Mouse (Mus musculus): ENCODE measurements around the gene Sdk1. TPM values are rescaled to one million over a fixed set of nuclear protein-coding genes. Genes with fewer than 3 reads are reported as not detected.

Sdk1 gene
- polyA plus RNA-seq, 1 experiment from 2014 or later = 1.1 TPM

- no peak overlapping the region for H3K4me2 ChIP-seq (ENCODE audit: low read length)
Measured at GRCm38 (mm10) chr5:141823823-141824330, 582.6 kb downstream of the Sdk1 start.

GRCm38 (mm10) chr5:141824739-141825379 lies 583.6 kb downstream of the Sdk1 start:
- Histone ChIP-seq H3K9ac (ENCODE audit: low read length) (no peak overlapping the region), H3K27me3 (replicated peaks; ENCODE audit: control insufficient read depth, insufficient read depth, low read length) (no peaks in the 10 kb centered on the region), H3K9me3 (replicated peaks; ENCODE audit: control insufficient read depth, low read length) (no peaks in the 10 kb centered on the region), H3K27ac (ENCODE audit: low read depth, low read length) (no peak overlapping the region), H3K4me1 (ENCODE audit: control insufficient read depth, insufficient read depth, low read length) (no peaks in the 10 kb centered on the region), H3K4me2 (ENCODE audit: low read length) (no peak overlapping the region), H3K4me3 (ENCODE audit: low read depth, low read length) (no peak overlapping the region), H3K36me3 (ENCODE audit: control insufficient read depth, insufficient read depth, low read length) (no peaks in the 10 kb centered on the region)
- DNase-seq (ENCODE audit: low spot score) (no peak), ATAC-seq (no peak)
- WGBS = 83% methylated on average over 16 of the region's 16 CpGs

More at GRCm38 (mm10) chr5:141823823-141824330, 582.6 kb downstream of the Sdk1 start:
- ATAC-seq = no peak
- H3K27ac ChIP-seq (ENCODE audit: low read depth, low read length) = no peak overlapping the region
- H3K4me1 ChIP-seq (ENCODE audit: control insufficient read depth, insufficient read depth, low read length) = no peaks in the 10 kb centered on the region
- H3K27me3 ChIP-seq (replicated peaks; ENCODE audit: control insufficient read depth, insufficient read depth, low read length) = no peaks in the 10 kb centered on the region
- no peaks in the 10 kb centered on the region for H3K36me3 ChIP-seq (ENCODE audit: control insufficient read depth, insufficient read depth, low read length)
- 88% methylated on average over 10 of the region's 10 CpGs for WGBS
- H3K4me3 ChIP-seq (ENCODE audit: low read depth, low read length) = no peak overlapping the region
- H3K9ac ChIP-seq (ENCODE audit: low read length) = no peak overlapping the region
- DNase-seq (ENCODE audit: low spot score) = no peak
- H3K9me3 ChIP-seq (replicated peaks; ENCODE audit: control insufficient read depth, low read length) = no peaks in the 10 kb centered on the region

- no peak overlapping the region for H3K9ac ChIP-seq (ENCODE audit: low read length)
- no peaks in the 10 kb centered on the region for H3K27me3 ChIP-seq (replicated peaks; ENCODE audit: control insufficient read depth, insufficient read depth, low read length)
- H3K4me1 ChIP-seq (ENCODE audit: control insufficient read depth, insufficient read depth, low read length) = peaks cover 20% of the 10 kb centered on the region
- H3K9me3 ChIP-seq (replicated peaks; ENCODE audit: control insufficient read depth, low read length) = no peaks in the 10 kb centered on the region
- DNase-seq (ENCODE audit: low spot score) = peak; percentile 29
- no peak overlapping the region for H3K4me2 ChIP-seq (ENCODE audit: low read length)
- H3K36me3 ChIP-seq (ENCODE audit: control insufficient read depth, insufficient read depth, low read length) = no peaks in the 10 kb centered on the region
- ATAC-seq = no peak
- WGBS = 34% methylated on average over 6 of the region's 6 CpGs
- no peak overlapping the region for H3K27ac ChIP-seq (ENCODE audit: low read depth, low read length)
- H3K4me3 ChIP-seq (ENCODE audit: low read depth, low read length) = no peak overlapping the region
Measured at GRCm38 (mm10) chr5:141835566-141835965, 594.3 kb downstream of the Sdk1 start.

- no peak overlapping the region for H3K4me3 ChIP-seq (ENCODE audit: low read depth, low read length)
- no peak overlapping the region for H3K4me2 ChIP-seq (ENCODE audit: low read length)
- no peak overlapping the region for H3K27ac ChIP-seq (ENCODE audit: low read depth, low read length)
- peaks cover 20% of the 10 kb centered on the region for H3K4me1 ChIP-seq (ENCODE audit: control insufficient read depth, insufficient read depth, low read length)
- 28% methylated on average over 8 of the region's 8 CpGs for WGBS
- no peaks in the 10 kb centered on the region for H3K36me3 ChIP-seq (ENCODE audit: control insufficient read depth, insufficient read depth, low read length)
- no peak overlapping the region for H3K9ac ChIP-seq (ENCODE audit: low read length)
- ATAC-seq (no peak), DNase-seq (ENCODE audit: low spot score) (peak; percentile 73)
- no peaks in the 10 kb centered on the region for H3K9me3 ChIP-seq (replicated peaks; ENCODE audit: control insufficient read depth, low read length)
- H3K27me3 ChIP-seq (replicated peaks; ENCODE audit: control insufficient read depth, insufficient read depth, low read length) = no peaks in the 10 kb centered on the region
Measured at GRCm38 (mm10) chr5:141836892-141837455, 595.7 kb downstream of the Sdk1 start.

- Histone ChIP-seq H3K4me1 (ENCODE audit: control insufficient read depth, insufficient read depth, low read length) (no peaks in the 10 kb centered on the region), H3K4me3 (ENCODE audit: low read depth, low read length) (no peak overlapping the region), H3K9me3 (replicated peaks; ENCODE audit: control insufficient read depth, low read length) (no peaks in the 10 kb centered on the region), H3K4me2 (ENCODE audit: low read length) (no peak overlapping the region), H3K36me3 (ENCODE audit: control insufficient read depth, insufficient read depth, low read length) (no peaks in the 10 kb centered on the region), H3K27ac (ENCODE audit: low read depth, low read length) (no peak overlapping the region), H3K9ac (ENCODE audit: low read length) (no peak overlapping the region), H3K27me3 (replicated peaks; ENCODE audit: control insufficient read depth, insufficient read depth, low read length) (no peaks in the 10 kb centered on the region)
- no peak for ATAC-seq
- WGBS = 87% methylated on average over 4 of the region's 4 CpGs
- no peak for DNase-seq (ENCODE audit: low spot score)
Measured at GRCm38 (mm10) chr5:141844701-141845100, 603.4 kb downstream of the Sdk1 start.

GRCm38 (mm10) chr5:141847686-141848085 lies 606.4 kb downstream of the Sdk1 start:
- WGBS = 94% methylated on average over 4 of the region's 4 CpGs
- Histone ChIP-seq H3K27me3 (replicated peaks; ENCODE audit: control insufficient read depth, insufficient read depth, low read length) (no peaks in the 10 kb centered on the region), H3K36me3 (ENCODE audit: control insufficient read depth, insufficient read depth, low read length) (no peaks in the 10 kb centered on the region)

GRCm38 (mm10) chr5:141852175-141852574 lies 610.9 kb downstream of the Sdk1 start:
- ATAC-seq (no peak), DNase-seq (ENCODE audit: low spot score) (peak; percentile 21)
- Histone ChIP-seq H3K4me2 (ENCODE audit: low read length) (no peak overlapping the region), H3K27me3 (replicated peaks; ENCODE audit: control insufficient read depth, insufficient read depth, low read length) (no peaks in the 10 kb centered on the region), H3K4me3 (ENCODE audit: low read depth, low read length) (no peak overlapping the region), H3K4me1 (ENCODE audit: control insufficient read depth, insufficient read depth, low read length) (no peaks in the 10 kb centered on the region; the same call in 1 of the 2 replicates), H3K9ac (ENCODE audit: low read length) (no peak overlapping the region), H3K9me3 (replicated peaks; ENCODE audit: control insufficient read depth, low read length) (no peaks in the 10 kb centered on the region), H3K27ac (ENCODE audit: low read depth, low read length) (no peak overlapping the region), H3K36me3 (ENCODE audit: control insufficient read depth, insufficient read depth, low read length) (no peaks in the 10 kb centered on the region)
- WGBS = 50% methylated on average over 8 of the region's 8 CpGs

More at GRCm38 (mm10) chr5:141847686-141848085, 606.4 kb downstream of the Sdk1 start:
- no peak overlapping the region for H3K4me2 ChIP-seq (ENCODE audit: low read length)
- no peaks in the 10 kb centered on the region; the same call in 1 of the 2 replicates for H3K4me1 ChIP-seq (ENCODE audit: control insufficient read depth, insufficient read depth, low read length)
- H3K4me3 ChIP-seq (ENCODE audit: low read depth, low read length) = no peak overlapping the region
- ATAC-seq = no peak
- no peak overlapping the region for H3K9ac ChIP-seq (ENCODE audit: low read length)
- no peaks in the 10 kb centered on the region for H3K9me3 ChIP-seq (replicated peaks; ENCODE audit: control insufficient read depth, low read length)
- DNase-seq (ENCODE audit: low spot score) = no peak
- no peak overlapping the region for H3K27ac ChIP-seq (ENCODE audit: low read depth, low read length)

- 91% methylated on average over 2 of the region's 2 CpGs for WGBS
- H3K4me1 ChIP-seq (ENCODE audit: control insufficient read depth, insufficient read depth, low read length) = peaks cover 8% of the 10 kb centered on the region; the same call in 1 of the 2 replicates
- no peak for DNase-seq (ENCODE audit: low spot score)
- no peaks in the 10 kb centered on the region for H3K9me3 ChIP-seq (replicated peaks; ENCODE audit: control insufficient read depth, low read length)
- no peak overlapping the region for H3K4me3 ChIP-seq (ENCODE audit: low read depth, low read length)
- no peak overlapping the region for H3K4me2 ChIP-seq (ENCODE audit: low read length)
- no peak for ATAC-seq
- no peaks in the 10 kb centered on the region for H3K27me3 ChIP-seq (replicated peaks; ENCODE audit: control insufficient read depth, insufficient read depth, low read length)
- no peak overlapping the region for H3K9ac ChIP-seq (ENCODE audit: low read length)
- H3K36me3 ChIP-seq (ENCODE audit: control insufficient read depth, insufficient read depth, low read length) = no peaks in the 10 kb centered on the region
- no peak overlapping the region for H3K27ac ChIP-seq (ENCODE audit: low read depth, low read length)
Measured at GRCm38 (mm10) chr5:141856447-141856846, 615.2 kb downstream of the Sdk1 start.

- Histone ChIP-seq H3K4me1 (ENCODE audit: control insufficient read depth, insufficient read depth, low read length) (peaks cover 8% of the 10 kb centered on the region; the same call in 1 of the 2 replicates), H3K27me3 (replicated peaks; ENCODE audit: control insufficient read depth, insufficient read depth, low read length) (no peaks in the 10 kb centered on the region), H3K9ac (ENCODE audit: low read length) (no peak overlapping the region), H3K27ac (ENCODE audit: low read depth, low read length) (no peak overlapping the region), H3K36me3 (ENCODE audit: control insufficient read depth, insufficient read depth, low read length) (no peaks in the 10 kb centered on the region), H3K4me2 (ENCODE audit: low read length) (no peak overlapping the region), H3K9me3 (replicated peaks; ENCODE audit: control insufficient read depth, low read length) (no peaks in the 10 kb centered on the region), H3K4me3 (ENCODE audit: low read depth, low read length) (no peak overlapping the region)
- DNase-seq (ENCODE audit: low spot score) (no peak), ATAC-seq (no peak)
- 100% methylated on average over 1 of the region's 1 CpGs for WGBS
Measured at GRCm38 (mm10) chr5:141857781-141858180, 616.5 kb downstream of the Sdk1 start.
